Mouse (Mus musculus) cerebellum, adult 8-10 months (tissue): ENCODE results near the gene Utp6.

Source experiments
- DNase-seq: peaks from one replicate; pipeline ENCODE4 v3.0.0; 2022

The Utp6 gene

DNA sequence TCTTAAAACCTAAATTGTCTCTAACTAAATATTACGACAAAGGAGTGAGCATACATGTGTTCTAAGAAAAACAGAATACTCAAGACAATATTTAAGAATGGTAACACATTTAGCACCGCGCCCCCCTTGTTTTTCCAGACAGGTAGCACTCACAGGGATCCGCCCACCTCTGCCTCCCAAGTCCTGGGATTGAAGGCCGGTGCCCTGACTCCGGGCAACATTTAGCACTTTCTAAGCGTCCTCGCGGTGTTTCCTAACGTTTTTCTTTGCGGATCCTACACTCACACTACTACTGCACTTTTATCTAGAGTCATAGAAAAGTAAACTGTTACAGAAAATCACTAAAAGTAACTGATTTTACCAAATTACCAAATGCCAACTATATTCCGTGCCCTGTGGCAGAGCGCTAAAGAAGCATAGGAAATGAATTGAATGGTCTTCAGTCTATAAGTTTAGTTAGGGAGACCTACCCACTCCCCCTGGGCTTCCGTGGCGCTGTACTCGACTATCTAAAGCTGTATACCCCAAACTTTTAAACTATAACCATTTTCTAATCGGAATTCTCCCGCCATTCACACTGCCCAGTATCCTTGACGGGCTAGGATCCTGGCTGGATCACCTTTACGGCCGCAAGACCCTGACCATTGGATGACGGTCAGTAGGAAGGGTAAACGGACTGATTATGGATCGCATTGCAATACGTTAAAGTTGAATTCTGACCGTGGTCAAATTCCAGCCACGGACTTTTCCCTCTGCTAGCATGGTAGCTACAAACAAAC is 655 bp downstream of the Utp6 start:
- DNase-seq, result peak; percentile 12

- no peak for DNase-seq
Observed at GRCm38 (mm10) chr11:79947265-79947664, 14.9 kb downstream of the Utp6 start.

GRCm38 (mm10) chr11:79943601-79944000 is 18.6 kb downstream of the Utp6 start:
- no peak for DNase-seq

- DNase-seq, result no peak
Observed at GRCm38 (mm10) chr11:79943136-79943535, 19.1 kb downstream of the Utp6 start.

DNA sequence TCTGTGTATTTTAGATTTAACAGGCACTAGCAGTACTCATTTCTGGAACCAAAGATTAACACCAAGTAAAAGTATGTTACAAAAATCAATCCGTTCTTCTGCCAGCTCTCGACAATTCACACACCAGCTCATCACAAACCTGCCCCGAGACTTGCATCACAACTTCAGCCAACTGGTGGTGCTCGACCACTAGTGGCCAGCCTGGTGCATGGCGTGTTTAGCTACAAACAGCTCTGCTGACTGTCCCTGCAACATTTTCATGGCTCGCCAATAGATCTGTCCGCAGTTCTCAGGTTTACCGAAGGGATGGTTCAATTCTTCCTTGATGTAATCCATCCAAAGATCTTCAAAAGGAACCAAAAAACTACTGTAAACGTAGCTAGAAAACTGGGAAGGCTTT is 26.4 kb downstream of the Utp6 start:
- no peak for DNase-seq

GRCm38 (mm10) chr11:79922766-79923165 is 39.4 kb downstream of the Utp6 start:
- DNase-seq, result no peak

DNA sequence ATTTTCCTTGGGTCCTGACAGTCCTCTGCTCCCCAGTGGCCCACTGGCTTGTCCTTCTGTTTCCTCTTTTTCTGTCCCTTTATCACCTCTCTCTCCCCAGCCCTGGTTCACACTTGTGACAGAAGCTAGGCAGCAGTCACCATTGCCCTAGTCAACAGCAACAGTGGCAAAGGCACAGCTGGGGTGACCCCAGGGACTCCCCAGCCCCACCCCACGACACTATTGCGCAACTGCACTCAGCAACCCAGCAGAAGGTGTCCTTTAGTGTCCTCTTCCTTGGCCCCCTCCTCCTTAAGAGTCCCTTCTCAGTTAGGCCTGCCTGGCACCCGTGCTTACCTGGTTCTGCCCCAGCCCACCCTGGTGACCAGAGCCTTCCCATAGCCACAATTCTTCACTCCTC is 40.0 kb downstream of the Utp6 start:
- no peak for DNase-seq

GRCm38 (mm10) chr11:79920505-79921025 is 41.6 kb downstream of the Utp6 start:
- DNase-seq, result no peak

DNA sequence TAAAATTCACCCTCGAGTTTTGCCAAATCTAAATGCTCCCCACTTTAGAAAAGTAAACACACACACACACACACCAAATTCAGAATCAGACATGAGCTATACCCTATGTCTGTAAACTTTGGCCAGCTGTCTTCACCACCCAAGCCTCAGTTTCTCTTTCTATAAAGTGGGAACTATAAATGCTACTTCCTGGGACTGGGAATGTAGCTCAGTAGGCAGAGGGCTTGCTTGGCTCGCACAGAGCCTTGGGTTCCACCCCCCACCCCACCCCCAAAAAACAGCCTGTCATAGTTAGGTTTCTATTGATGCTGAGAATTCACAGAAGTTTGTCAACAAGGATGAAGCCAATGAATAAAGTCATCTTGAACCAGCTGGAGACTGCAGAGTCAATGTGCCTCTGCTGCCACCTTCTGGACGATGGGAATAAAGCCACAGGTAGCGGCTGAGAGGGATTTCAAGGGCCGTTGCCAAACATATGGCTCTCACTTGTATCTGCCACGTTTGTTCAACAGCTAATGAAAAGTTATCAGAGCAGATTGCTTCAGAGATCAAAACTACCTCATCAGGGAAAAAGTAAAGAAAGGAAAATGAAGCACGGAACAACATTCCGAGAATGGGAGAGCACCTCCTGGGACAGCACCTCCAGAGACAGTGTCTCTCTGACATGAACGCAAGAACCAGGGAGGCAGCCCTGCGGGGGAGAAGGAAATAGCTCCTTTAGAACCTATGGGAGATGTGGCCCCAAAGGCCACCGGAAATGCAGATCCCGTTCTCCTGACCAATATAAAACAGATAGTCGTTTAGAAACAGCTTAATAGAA is 42.3 kb downstream of the Utp6 start:
- DNase-seq, result peak; percentile 83

DNA sequence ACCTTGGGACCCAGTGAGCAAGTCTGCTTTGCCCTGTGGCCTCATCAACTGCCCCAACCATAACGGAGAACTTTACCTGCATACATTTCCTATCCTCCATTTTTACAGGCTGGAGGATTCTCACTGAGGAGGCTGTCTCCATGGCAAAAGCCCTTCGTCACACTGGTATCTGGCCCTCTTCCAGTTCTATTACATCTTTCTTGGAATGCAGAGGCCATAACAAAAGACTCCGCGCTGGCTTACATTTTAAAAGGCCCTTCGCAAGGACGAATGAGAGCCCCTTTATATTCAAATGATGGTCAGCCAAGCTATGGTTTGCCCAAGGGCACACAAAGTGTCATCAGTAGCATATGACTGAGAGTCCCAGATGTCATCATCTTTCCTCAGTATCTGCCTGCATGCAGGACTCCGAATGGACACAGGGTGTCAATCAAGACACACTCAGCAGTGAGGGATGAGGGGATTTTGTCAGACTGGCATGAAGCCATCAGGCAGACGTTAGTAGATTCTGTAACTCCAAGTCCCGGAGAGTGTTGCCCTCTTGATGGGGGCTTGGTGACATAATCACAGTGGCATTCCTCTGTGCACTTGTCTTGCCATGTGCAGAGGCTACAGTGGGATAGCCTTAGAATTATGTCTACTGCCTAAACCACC is 46.4 kb downstream of the Utp6 start:
- no peak for DNase-seq

DNA sequence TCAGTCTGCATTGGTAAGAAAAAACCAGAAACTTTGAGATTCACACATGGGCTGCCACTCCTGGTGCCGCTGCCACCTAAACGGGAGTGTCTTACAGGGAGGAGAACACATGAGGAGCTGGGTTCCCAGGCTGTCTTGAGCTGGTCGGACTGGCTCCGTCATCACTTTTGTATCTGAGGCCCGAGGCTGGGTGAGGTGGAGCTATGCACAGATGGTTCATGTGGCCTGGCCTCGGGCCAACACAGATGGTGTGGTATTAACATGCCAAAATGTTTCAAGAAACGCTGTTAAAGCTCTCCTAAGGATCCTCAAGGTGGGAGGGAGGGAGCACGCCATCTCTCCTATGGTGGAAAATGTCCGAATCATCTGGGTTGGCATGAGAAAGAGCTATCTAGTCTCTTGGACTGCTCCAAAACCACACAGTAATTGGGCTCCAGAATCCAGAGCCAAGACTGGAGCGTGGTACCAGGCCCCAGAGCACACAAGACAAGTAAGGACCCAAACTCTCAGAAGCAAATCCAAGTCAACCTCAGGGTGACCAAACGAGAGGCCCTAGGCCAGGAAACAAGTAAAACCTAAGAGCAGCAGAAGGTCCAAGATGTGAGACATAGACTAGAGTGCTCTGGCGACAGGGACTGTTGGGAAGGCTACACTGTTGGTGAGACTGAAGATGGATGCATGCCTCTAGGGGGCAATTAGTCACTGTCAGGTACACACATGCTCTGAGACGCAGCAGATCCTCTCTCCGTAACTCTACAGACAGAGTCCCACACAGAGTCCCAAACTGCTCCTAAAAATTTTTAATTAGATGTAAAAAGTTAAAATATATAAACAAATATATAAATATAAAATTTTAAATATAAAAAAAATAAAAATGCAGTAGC is 53.3 kb downstream of the Utp6 start:
- DNase-seq, result peak; percentile 90

DNA sequence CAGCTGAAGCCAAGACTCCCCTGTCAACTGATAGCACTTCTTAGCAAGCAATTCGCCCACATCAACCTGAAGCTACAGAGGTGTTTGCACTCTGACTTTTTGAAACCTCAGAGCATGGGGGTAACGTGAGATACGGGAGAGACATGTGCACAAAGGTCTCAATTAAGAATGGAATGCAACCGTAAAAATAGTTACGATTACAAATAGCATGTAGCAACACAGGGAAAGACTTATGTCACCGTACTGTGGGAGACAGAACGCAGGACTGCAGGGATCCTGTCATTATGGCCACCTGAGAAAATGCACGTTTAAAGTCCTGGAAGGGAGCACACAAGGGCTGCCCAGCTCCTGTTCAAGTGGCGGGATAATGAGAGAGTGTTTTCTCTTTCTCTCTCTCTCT is 55.3 kb downstream of the Utp6 start:
- DNase-seq, result no peak

DNA sequence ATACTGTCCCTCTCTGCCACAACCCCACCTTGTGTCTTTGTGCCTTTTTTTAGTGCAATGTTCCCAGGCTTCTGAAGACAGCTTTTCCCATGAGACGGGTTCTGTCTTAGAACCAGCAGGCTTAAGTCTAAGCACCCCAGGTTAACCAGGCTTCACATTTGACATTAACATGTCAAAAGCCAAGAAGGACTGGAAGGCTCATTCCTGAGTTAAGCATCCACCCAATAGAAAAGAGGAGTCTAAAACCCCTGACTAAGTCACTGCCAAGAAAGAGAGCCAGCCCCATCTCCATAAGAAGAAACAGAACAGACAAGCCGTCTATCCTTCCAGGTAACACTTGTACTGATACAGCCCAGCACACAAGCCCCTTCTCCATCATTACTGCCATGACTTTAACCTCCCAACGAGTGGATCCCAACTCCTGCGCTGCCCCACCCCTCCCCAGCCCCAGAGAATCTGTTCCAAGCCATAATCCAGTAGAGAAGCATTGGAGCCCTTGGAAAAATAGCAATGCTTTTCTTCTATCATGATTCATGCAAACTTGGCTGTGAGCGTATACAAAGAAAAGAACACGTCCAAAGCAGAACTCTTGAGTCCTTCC is 59.2 kb downstream of the Utp6 start:
- DNase-seq, result no peak

DNA sequence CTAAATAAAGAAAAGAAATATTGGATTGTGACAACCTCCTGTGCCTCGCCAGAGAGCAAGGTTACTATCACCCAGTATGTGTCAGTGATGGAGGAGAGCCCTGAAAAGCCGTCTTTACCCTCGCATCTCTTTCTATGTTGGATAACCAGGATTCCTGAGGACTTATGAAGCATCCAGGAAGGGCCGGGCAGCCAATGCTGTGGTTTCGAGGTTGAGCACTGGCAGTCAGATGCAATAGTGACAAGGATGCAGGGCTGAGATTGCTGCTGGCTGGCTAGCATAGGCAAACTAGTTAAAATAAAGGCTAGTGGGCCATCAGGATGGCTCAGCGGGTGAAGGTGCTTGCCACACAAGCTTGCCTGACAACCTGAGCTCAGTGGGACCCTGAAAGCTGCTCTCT is 61.0 kb downstream of the Utp6 start:
- DNase-seq, result no peak

DNA sequence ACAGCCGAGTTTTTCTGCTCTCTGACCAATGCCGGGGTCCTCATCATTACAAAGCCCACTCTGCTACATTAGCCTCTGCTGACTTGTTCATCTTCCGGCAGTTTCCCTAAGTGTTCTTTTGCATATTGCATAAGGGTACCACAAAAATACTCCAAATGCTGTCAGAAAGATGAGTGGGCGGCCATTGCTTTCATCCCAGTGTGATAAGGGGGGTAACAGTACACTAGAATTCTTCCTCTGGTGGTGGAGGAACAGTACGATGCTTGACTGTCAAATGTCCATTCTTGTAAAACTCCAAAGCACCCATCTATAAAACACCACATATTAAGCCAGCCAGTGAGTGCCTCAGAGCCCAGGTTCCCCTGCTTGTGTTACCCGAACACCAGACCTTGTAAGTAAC is 69.9 kb downstream of the Utp6 start:
- no peak for DNase-seq

DNA sequence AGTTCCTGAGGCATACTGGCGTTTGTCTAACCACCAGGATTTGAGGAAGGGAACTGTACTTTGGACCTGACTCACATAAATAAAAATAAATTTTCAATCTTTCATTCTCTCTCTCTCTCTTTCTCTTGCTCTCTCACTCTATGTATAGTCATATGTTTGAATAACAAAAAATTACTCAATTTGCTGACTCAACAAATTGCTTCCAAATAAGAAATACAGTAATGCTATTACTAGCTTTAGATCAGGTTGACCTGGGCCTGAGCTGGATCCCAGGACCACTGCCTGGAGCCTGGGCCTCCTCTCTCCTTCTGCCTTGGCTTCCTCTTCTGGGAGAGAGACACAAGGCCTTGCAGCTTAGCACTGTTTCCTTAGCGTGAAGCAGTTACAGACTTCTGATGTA is 71.4 kb downstream of the Utp6 start:
- no peak for DNase-seq

DNA sequence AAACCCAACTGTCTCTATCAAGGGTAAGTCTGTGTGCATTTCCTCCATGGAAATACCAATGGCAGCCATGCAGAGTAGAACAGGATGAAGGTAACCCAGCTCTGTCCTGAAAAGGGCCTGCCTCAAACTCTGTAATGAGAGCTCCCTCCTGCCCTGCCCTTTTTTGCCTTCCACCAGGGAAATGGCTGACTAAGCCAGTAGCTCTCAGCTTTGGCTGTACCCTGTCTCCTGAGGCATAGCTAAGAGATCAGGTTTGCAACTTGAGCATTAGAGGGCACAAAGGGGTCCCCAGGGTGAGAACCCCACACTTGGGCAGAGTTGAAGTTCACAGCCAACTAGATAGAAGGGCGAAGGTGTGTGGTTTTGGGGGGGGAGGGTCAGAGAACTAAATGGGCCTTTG is 75.2 kb downstream of the Utp6 start:
- no peak for DNase-seq

DNA sequence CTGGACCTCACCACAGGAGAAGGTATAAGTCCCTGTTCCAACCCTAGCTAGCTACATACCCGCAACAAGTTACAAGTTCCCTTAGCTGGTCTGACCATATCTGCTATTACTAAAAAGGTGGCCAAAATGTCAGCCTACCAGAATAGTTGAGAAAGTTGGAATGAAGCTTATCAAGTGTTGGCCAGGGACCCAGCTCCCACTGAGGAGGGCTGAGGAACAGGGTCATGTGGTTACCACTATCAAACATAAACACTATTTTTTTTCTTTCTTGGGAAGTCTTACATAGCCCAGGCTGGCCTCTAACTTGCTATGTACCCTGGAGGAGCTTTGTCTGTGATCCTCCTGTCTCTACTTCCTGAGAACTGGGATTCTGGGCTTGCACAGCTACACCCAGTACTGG is 75.8 kb downstream of the Utp6 start:
- DNase-seq, result no peak

DNA sequence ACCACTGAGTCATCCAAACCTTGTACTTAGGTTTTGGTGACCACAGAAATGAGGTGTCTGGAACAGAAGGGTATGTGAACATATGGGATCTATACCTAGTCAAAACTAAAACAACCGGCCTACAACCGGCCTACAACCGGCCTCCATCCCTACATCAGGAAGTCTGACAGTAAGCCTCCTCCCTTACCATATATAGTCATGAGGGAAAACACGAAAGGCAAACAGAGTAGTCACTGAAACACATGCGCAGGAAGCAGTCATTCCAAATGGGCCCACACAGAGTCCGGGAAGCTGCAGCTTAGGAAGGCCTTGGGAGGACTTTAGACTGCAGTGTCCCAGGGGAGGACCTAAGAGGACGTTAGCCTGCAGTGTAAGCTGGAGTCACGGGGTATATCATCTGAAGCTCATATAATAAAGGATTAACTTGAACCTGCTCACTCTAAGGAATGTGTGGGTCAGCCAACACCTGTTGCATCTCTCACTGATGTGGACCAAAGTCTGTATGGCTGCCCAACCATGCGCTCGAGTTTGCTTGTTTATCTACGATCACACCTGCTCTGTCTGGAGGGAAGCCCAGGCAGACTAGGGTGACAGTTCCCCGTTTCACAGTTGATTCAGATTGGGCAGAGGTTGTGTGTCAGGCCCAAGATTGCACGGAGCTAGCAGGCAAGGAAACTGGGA is 76.3 kb downstream of the Utp6 start:
- DNase-seq, result no peak

DNA sequence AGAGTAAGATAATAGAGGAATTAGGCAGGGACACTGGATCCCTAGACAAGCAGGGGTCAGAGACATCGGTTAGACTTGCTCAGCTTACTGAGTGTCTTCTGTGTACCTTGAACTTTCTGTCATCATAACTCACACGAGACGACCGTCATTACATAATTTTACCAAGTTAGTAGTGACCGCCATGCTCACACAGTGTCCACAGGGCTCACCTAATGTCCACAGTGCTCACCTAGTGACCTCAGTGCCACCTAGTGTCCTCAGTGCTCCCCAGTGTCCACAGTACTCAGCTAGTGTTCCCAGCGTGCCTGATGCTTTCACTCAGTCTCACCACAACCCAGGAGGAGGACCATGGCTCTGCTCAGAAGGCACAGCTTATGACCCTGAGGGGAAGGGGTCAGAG is 77.4 kb downstream of the Utp6 start:
- DNase-seq, result no peak
